Mouse (Mus musculus) gastrocnemius, postnatal 36 days (tissue): ENCODE results near the gene Gpx6. TPM values are rescaled to one million over a fixed set of nuclear protein-coding genes. Genes with fewer than 3 reads are reported as not detected.
A peak's percentile ranks its signal among the peaks of the same experiment; 100 is the strongest.

Experiments used
- DNase-seq, 2 experiments: peaks; one replicate each; pipeline ENCODE4 v3.0.0; 2022
- intact Hi-C: fragments of 180-260 bp; cut with DNase I; formaldehyde crosslinking; loops from one replicate; pipeline ENCODE4 v1.15.1; 2025
- long read RNA-seq, 2 experiments: library from polyadenylated mRNA; stranded (forward); transcript quantifications; one replicate each; pipeline ENCODE4 v2.0.0; 2021
- total RNA-seq, 2 experiments: library from RNA; stranded (reverse); gene quantifications; 2 replicates each; pipeline ENCODE4 v1.2.3; 2021

Gene Gpx6
- total RNA-seq = not detected
- long read RNA-seq, experiment 1 = 0 reads
- long read RNA-seq, experiment 2 = 0 reads

DNA sequence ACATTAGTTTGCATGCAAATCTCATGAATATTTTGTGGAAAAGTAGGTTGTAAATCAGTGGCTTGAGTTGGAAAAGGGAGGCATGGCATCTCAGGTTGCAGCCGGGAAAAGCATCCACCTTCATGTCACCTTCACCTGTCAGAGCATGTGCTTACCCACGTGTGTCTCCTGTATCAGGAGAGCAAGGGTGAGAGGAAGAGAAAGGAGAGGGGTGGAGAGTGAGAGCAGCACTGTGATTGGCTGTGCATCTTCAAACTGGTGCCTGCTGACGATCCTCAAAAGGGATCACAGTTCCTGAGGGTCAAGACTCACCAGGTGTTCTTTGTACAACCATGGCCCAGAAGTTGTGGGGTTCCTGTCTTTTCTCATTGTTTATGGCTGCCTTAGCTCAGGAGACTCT, at the start of gene Gpx6:
TSS of gene Gpx6 (plus strand) at position 200 of the 400 bp plus-strand sequence.
- intact Hi-C loops = no loop called here
- DNase-seq = no peak

DNA sequence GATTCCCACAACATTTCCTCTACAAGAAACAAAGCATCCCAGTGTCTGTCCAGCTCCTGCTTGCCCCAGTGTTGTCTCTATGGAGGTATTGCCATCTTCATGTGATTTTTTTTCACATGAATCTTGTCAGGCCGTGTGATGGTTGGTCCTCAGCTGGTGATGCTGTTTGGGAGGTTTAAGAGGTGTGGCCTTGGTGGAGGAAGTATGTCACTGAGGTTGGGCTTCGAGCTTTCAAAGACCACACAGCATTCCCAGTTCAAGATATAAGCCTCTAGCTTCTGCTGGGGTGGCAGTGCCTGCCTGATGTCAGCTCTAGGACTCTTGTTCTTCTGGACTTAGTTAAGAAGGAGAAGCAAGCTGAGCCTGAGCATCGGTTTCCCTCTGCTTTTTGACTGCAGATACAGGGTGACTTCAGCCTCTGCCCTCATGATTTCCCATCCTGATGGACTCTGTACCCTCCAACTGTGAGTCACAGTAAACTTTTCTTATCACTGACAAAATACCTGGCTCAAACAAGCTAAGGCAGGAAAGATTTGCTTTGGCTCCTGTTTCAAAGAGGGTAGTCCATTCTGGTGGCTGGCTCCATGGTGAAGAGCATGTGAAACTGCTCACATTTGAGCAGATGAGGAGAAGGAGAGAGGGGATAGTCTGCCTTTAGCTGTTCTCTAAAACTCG, 49.0 kb upstream of the Gpx6 start:
- DNase-seq = no peak
- intact Hi-C loops = no loop called here

DNA sequence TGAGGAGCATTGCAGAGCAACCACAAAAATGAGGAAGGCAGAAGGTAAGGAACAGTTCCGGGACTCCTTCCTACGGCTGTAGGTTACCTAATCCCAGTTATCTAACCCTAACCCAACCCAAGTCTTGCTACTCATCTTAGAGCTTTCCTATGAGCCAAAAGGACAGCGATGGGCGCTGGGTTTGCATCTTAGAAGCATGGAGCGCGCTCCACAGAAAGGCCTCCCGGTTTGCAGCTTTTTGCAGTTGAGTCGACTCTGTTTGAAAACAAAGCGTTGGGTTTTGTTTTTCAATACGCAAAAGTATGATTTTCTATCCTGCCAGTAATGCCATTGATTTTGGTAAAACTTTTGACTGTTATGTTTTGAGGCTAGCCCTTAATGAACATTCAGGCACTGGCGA, 48.0 kb upstream of the Gpx6 start:
- DNase-seq = no peak
- intact Hi-C loops = no loop called here

DNA sequence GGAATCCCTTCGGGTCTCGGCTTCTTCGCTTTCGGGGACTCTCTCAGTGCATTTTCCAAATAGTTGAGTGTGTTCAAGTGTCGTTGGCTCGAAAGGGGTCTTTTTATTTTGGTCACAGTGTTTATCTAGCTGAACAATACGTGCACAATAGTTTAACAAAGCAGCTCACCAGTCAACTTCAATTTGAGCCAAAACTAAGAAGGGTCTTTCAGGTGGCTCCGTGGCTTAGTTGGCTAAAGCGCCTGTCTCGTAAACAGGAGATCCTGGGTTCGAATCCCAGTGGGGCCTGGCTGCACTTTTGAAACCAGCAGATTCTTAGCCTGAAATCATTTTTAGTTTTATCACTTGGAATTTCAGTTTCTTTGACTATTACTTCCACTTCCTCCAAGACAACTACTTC, 47.6 kb upstream of the Gpx6 start:
- intact Hi-C loops = no loop called here
- DNase-seq = no peak

DNA sequence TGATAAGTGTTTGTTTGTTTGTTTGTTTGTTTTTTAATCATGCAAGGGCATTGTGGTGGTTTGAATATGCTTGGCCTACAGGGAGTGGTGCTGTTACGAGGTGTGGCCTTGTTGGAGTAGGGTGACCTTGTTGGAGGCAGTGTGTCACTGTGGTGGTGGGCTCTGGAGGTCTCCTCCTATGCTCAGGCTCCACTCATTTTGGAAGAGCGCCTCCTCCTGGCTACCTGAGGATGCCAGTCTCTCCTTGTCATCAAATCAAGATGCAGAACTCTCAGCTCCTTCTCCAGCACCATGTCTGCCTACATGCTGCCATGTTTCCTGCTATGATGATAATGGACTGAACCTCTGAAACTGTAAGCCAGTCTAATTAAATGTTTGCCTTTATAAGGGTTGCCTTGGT, 46.2 kb upstream of the Gpx6 start:
- intact Hi-C loops = no loop called here
- no peak for DNase-seq

DNA sequence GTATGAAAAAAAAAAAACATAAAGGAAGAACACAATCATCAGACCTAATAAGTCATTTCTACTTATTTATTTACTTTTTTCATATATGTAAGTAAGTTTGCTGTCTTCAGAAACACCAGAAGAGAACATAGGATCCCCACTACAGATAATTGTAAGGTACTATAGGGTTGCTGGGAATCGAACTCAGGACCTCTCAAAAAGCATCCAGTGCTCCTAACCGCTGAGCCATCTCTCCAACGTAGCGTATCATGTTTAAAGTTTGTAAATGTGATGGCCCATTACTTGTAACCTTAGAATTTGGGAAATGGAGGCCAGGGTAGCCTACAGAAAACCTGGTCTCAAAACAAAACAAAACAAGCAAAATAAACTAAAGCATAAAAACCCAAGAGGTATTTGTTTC, 44.4 kb upstream of the Gpx6 start:
- intact Hi-C loops = no loop called here
- no peak for DNase-seq

DNA sequence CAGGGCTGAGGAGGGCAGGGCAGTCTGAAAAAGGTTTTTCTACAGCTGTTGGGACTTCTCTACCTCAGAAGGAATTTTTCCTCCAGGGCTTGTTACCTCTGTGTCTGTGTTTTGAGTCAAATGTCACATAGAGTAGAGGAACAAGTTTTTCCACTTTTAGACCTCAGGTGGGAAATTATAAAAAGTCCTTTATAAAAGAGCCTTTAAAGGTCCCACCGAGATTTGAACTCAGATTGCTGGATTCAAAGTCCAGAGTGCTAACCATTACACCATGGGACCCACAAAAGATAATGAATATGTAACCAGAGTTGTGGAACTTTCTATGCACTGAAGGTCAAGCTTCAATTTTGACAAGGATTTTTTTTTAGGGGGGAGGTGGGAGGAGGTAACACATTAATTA, 43.7 kb upstream of the Gpx6 start:
- intact Hi-C loops = no loop called here

DNA sequence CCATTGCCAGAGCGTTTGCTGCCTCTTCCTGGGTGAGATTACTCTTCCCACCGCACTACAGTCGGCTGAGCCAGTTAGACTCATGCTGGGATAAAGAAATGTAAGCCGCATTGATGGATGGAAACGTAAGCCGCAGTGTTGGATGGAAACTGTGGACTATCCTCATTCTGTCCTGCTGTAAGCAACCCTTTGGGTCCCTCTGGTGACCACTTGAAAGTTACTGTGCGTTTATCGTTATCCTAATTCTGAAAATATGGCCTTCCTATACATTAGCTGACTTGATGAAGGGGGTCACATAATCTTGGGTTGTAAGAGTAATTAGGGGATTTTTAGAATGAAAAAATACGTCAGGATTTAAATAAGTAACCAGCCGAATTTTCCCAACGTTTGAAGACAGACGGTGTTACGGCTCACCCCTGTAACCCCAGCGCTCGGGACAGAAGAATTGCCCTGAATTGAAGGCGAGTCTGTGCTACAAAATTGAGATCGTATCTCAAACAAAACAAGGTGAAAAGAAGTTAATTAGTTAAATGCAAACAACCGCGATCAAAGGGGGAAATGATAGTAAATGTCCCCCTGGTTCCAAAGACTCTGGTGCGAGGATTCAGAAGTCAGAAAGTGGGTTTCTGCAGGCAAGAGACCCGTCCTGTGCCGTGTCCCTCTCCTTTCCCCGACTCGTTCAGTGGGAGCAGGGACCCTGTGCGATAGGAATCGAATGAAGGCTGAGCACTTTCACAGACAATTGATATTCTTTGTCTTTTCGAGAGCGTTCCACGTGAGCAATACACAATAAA, 36.7 kb upstream of the Gpx6 start:
- intact Hi-C loops = loop anchor here (5.0 kb wide), 1 partner anchor 108 kb away; no protein-coding TSS in a partner anchor
- DNase-seq = no peak

More for the DNA sequence above, 43.7 kb upstream of the Gpx6 start:
- DNase-seq = no peak

DNA sequence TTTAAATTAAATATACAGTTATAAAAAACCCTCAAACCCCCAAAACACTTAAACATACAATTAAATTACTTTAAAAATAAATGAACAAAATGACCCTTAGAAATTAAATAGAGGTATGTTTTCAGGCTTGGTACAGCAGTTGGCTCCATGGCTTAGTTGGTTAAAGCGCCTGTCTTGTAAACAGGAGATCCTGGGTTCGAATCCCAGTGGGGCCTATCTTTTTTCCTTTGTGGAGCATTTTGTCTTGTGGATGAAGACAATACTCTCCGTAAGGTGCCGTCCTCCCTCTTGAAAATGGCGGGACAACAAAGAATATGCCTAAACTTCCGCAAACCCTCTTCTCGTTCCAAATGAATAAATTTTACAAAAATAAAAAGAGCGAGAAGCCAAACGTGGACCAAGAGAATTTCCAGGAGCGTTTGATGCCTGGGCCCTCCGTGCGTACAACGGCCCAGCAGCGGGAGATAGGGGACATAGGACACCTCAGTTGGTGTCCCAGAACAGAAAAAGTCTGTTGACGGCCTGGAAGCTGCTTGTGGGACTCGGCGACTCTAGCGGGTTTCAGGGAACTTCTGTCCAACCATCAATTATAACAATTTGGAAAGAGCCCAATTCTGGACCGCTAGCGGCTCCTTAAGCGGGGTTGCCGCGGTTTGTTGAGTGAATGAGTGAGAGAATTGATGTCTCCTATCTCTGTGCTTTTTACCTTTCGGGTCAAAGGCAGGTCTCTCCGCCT, 35.9 kb upstream of the Gpx6 start:
- intact Hi-C loops = loop anchor here (5.0 kb wide), 1 partner anchor 109 kb away; no protein-coding TSS in a partner anchor

DNA sequence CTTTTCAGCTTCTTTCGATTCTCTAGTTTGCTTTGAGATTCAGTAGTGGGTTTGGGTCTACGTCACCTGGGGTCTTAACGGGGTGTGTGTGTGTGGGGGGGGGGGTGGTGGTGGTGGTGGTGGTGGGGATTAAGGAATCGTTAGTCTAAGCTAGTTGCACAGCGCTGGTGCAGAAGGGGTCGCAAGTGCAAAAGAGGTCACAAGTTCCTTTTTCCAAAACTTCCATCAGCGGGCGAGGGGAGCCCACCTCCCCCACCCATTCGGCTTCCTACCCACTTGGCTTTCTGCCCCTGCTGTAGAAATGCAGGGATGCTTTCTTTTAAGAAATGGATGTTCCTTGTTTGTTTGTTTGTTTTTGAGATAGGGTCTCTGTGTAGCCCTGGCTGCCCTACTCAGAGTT, 35.4 kb upstream of the Gpx6 start:
- intact Hi-C loops = loop anchor here (5.0 kb wide), 1 partner anchor 109 kb away; no protein-coding TSS in a partner anchor
- no peak for DNase-seq

More for the DNA sequence above, 35.9 kb upstream of the Gpx6 start:
- DNase-seq = peak in 1 of 2 experiments; percentile 13

DNA sequence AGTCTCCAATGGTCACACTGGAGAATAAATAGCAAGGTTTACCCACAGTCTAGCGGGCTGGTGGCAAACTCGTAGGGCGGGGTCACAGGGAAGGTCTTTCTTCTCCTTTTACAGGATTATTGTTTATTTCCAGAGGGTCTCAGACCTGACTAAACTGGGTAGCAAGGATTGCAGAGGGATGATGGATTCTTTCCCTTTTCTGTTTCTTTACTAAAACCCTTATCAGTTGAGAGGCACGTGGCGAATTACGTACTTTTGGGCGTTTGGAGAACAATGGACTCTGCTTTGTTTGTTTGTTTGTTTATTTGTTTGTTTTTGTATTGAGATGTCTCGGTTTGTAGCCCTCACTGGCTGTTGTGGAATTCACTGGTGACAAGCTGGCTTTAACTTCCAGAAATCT, 32.8 kb upstream of the Gpx6 start:
- intact Hi-C loops = loop anchor here (5.0 kb wide), 1 partner anchor 112 kb away; no protein-coding TSS in a partner anchor
- no peak for DNase-seq

DNA sequence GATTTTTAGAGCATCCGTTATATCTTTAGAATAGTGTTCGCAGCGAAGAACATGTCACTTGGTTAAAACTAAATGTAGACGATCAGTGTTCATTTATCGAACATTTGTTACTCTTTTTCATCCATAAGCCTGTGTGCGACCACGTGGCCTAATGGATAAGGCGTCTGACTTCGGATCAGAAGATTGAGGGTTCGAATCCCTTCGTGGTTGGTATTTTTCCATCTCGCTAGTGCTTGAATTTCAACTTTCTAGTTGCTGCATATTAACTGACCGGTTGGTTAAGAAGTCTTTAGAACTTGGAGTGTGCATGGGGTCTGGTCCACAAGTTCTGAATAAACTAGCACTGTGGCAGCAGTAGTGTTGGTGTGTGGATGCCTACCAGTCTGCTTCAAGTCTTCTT, 32.4 kb upstream of the Gpx6 start:
- intact Hi-C loops = loop anchor here (5.0 kb wide), 1 partner anchor 112 kb away; no protein-coding TSS in a partner anchor
- peak; percentile 43 to 66 for DNase-seq

DNA sequence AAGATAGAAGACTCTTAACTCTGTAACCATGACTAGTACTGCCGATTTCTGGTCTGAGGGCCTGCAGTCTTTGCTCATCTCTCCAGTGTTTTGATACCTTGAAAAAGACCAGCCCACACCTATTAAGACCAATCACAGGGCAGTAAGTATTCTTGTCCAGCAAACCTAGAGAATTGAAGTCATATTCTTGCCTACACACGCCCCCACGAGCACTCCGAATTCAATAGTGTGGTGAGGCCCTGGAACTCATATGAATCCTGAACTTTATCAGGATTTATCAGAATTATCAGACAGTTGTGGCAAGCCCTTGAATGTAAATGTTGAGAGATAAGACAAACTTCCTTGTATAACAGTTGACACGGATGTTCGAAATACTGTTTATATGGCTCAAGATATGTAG, 19.3 kb upstream of the Gpx6 start, which contains the start of gene Gpx5:
TSS of gene Gpx5 (minus strand) at position 101 of the 400 bp plus-strand sequence.
- DNase-seq = no peak
- intact Hi-C loops = no loop called here

DNA sequence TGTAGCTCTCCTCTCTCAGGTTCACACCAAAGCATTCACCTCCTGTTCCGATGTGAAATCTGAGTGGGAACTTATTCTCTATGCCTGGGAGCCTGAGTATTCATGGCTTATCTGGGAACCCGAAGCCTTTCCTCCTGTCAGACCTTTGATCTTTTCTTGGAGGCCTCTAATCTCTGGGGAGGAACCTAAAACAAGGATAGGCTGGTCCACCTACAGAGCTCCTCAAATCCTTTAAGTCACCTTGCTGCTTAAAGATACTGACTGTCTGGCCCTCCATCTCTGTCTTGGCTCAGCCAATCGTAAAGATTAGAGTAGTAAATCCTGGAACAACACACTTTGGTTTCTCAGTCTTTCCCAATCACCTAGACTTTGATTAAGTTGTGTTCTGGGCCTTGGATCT, 13.4 kb upstream of the Gpx6 start:
- no peak for DNase-seq
- intact Hi-C loops = no loop called here

DNA sequence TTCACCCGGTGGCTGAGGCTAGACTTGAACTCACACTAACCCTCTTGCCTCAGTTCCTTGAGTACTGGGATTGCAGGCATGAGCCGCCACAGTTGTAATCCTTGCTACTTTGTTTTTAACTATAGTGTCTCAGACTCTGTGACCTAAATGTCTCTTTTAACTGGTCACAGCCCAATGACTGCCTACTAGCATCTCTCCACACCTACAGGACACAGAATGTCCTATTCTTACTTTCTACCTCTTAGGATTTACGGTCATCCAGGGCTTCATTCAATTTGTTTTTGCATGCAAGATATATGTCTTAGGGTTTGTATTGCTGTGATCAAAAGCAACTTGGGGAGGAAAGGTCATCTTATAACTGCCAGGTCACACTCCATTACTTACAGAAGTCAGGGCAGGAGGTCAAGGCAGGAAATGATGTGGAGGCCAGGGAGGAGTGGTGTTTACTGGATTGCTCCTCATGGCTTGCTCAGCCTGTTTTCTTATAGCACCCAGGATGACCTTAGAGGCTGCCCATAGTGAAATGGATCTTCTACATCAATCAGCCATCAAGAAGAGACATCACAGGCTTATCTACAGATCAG, 7.3 kb upstream of the Gpx6 start:
- intact Hi-C loops = no loop called here
- no peak for DNase-seq

DNA sequence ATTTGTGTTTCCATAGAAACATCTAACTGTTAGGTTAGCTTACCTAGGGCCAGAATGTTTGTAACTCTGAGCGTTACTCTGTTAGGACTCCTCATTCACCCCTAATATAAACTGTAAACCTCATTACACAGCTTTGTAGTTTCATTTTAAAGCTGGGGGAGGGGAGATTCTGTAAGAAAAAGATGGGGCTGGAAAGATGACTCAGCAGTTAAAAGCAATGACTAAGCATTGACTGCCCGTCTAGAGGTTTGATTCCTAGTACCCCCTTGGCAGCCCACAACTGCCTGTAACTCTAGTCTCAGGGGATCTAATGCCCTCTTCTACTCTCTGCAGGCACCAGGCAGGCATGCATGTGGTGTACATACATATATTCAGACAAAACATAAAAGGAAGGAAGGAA, 2.1 kb upstream of the Gpx6 start:
- no peak for DNase-seq
- intact Hi-C loops = no loop called here

DNA sequence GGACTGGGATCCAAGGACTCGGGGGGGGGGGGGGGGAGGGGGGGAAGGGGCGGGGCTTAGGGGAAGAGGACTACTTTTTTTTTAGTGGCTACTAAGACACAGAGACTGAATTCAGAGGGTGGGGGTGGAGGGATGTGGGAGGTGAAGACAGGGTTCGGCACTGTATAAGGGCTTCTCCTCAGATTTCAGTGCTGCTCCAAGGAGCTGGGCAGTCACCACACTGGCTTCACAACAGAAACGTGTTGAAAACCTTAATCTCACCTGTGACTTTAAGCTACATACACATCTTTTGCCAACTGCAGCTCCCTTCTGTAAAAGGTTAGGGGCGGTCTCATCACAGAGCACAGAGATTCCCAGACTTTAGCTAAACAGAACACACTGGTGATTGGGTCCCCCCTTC, 929 bp downstream of the Gpx6 start:
- intact Hi-C loops = no loop called here
- DNase-seq = no peak

DNA sequence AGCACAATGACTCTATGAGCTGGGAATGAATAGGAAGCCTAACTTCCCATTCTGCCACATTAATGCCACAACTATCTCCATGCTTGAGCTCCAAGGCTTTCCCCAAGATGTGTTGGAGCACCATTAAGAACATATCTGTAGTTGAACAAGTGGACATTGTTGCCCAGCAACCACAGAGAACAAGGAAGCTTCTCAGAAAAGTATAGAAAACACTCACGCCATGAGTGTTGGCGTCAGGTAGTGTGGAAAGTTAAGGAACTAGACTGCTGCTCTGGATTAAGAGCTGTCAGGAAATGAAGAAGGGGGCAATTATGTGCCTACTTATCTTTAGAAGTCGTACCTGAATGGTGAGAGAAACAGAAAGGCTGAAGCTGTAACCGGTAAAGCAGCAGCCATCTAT, 2.0 kb downstream of the Gpx6 start:
- intact Hi-C loops = no loop called here
- DNase-seq = no peak

DNA sequence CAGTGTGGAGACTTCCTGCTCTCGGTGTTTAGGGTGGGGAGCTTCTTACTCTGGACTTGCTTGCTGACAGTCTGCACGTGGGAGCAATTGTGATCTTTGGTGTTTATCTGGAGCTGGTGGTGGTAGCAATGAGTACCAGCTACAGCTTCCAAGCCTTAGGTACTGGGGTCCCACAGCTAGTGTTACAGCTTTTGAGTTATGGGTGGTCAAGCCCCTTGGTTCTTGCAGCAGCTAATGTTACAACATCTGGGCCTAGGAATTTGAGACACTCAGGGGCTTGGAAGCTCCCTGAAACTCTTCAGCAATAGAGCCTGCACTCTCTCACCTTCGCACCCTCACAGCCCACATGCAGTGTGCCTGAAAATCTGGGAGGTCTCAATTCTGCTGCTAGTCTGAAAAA, 8.3 kb downstream of the Gpx6 start:
- intact Hi-C loops = loop anchor here (10.0 kb wide), 1 partner anchor 105 kb away; no protein-coding TSS in a partner anchor
- no peak for DNase-seq

DNA sequence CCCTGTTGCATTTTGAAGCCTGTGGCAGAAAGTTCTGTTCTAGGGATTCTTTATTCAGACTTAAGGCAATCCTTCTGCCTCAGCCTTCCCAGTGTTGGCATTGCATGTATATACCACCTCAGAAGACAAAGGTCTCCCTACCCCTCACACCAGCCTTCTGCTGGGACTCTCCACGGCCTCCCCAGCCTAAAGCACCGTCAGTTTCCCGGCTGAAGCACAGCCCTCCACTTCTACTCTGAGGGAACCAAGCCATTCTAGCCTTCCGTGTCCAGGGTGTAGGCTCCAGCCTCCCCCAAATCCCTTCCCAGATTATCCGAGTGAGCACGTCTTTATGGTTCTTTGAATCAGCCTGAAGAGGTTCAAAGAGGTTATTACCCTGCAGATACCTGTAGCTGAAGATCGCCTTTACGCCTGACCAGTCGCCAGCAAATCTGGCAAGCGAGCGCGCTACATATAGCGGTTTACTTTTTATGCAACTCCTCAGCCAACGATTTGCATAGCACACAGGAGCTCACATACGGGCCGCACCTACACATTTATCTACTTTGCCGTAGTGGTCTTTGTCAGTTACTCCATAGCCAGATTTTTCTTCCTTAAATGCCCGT, 10.1 kb downstream of the Gpx6 start:
- no peak for DNase-seq
- intact Hi-C loops = loop anchor here (10.0 kb wide), 1 partner anchor 107 kb away; no protein-coding TSS in a partner anchor
